17 mouse cellular contexts compared by ENCODE assay signal in the genomic region with DNA sequence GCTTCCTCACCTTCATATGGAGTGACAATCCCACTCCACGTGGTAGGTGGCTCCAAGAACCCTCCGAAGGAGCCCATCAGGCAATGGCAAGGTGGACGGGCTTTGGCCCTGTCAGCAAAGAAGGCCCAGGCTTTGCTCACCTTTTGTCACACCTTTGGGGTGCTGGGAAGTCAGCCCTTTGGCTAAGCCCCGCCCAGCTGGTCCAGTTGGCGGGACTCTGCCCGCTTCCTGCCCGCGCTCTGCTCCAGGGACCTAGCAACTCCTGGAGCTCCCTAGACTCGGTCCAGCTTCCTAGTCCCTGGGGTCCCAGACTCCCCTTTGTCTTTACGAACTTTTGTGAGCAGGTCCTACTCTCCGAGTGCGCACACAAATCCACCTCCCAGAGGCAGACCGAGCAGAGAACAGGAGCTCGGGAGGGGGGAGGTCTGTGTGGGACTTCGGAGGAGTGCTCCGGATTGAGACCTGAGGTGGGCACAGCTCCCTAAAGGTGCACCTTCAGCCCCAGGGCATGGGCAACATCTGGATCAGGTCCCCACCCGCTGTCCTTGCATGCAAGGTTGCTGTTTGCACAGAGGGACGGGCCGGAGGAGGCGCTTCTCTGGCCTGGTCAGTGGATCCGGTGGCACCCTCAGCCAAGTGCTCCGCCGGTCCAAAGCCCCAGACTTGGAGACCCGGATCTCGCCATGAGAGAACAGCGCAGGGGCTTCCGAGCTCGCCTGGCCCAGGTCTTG. TPM values are rescaled to one million over a fixed set of nuclear protein-coding genes. Genes with fewer than 3 reads are reported as not detected.
DNase-seq lines count a peak whose midpoint lies in the region; ATAC-seq lines count a peak whose summit lies in the region.
"Had no signal": no experiment of that assay in that cellular context is flagged by ENCODE, and none has a peak within 500 bp of the region (broad histone marks: within the 10 kb centered on the region; RNA-seq: fewer than 3 reads in every experiment).

A gene (plus strand): TSS at position 681 of the 731 bp plus-strand sequence.

- no peak for DNase-seq in heart, adult 9 months (ENCODE audit: low spot score in 2 of 2)
- no peak for DNase-seq in cerebellum, adult 9-10 months
- DNase-seq in hindbrain, embryonic 10.5 days (ENCODE audit: low spot score), result no peak
- DNase-seq: cerebellum, postnatal 14 days; gastrocnemius, postnatal 10 days; heart, postnatal 10 days; kidney, postnatal 4 days had no signal

- no peak within 1 kb of the TSS for H3K27ac ChIP-seq in heart, embryonic 12.5 days (ENCODE audit: poor library complexity, severe bottlenecking)
- H3K27ac ChIP-seq in embryonic facial prominence, embryonic 15.5 days (replicated peaks), result 0 out of 2 replicates have a peak within 1 kb of the TSS, but pooled peaks have one; percentile 39
- H3K27ac ChIP-seq in liver, embryonic 12.5 days, result no peak within 1 kb of the TSS
- no peak within 1 kb of the TSS for H3K27ac ChIP-seq in hindbrain, embryonic 10.5 days
- H3K27ac ChIP-seq: left cerebral cortex, adult 2 months; lung, embryonic 15.5 days; midbrain, embryonic 15.5 days; neural tube, embryonic 13.5 days had no signal

- no peaks in the 10 kb centered on the region for H3K36me3 ChIP-seq in heart, embryonic 12.5 days
- no peaks in the 10 kb centered on the region for H3K36me3 ChIP-seq in embryonic facial prominence, embryonic 15.5 days
- no peaks in the 10 kb centered on the region for H3K36me3 ChIP-seq in liver, embryonic 12.5 days
- H3K36me3 ChIP-seq in hindbrain, embryonic 10.5 days, result no peaks in the 10 kb centered on the region
- H3K36me3 ChIP-seq: lung, embryonic 15.5 days; midbrain, embryonic 15.5 days; neural tube, embryonic 13.5 days had no signal

- peak within 1 kb of the TSS; percentile 19; the same call in 1 of the 2 replicates for H3K4me2 ChIP-seq in heart, embryonic 12.5 days
- H3K4me2 ChIP-seq in embryonic facial prominence, embryonic 15.5 days (replicated peaks), result no peak within 1 kb of the TSS
- peak within 1 kb of the TSS; percentile 15; the same call in 1 of the 2 replicates for H3K4me2 ChIP-seq in liver, embryonic 12.5 days
- H3K4me2 ChIP-seq: lung, embryonic 15.5 days; midbrain, embryonic 15.5 days; neural tube, embryonic 13.5 days had no signal

- H3K4me1 ChIP-seq in heart, embryonic 12.5 days (replicated peaks), result peaks cover 8% of the 10 kb centered on the region; the same call in 1 of the 2 replicates
- H3K4me1 ChIP-seq in embryonic facial prominence, embryonic 15.5 days, result peaks cover 15% of the 10 kb centered on the region; the same call in 1 of the 2 replicates
- peaks cover 29% of the 10 kb centered on the region for H3K4me1 ChIP-seq in liver, embryonic 12.5 days
- peaks cover 28% of the 10 kb centered on the region for H3K4me1 ChIP-seq in hindbrain, embryonic 10.5 days (replicated peaks)
- H3K4me1 ChIP-seq: midbrain, embryonic 15.5 days; neural tube, embryonic 13.5 days had no signal

- peaks cover 59% of the 10 kb centered on the region for H3K27me3 ChIP-seq in heart, embryonic 12.5 days (replicated peaks)
- H3K27me3 ChIP-seq in embryonic facial prominence, embryonic 15.5 days, result peaks cover 7% of the 10 kb centered on the region
- H3K27me3 ChIP-seq in liver, embryonic 12.5 days (replicated peaks), result peaks cover 39% of the 10 kb centered on the region
- H3K27me3 ChIP-seq in hindbrain, embryonic 10.5 days (ENCODE audit: insufficient read depth, poor library complexity, severe bottlenecking), result peaks cover 49% of the 10 kb centered on the region
- H3K27me3 ChIP-seq: midbrain, embryonic 15.5 days had no signal

- H3K9ac ChIP-seq in heart, embryonic 12.5 days, result 0 out of 2 replicates have a peak within 1 kb of the TSS, but pooled peaks have one; percentile 6
- no peak within 1 kb of the TSS for H3K9ac ChIP-seq in embryonic facial prominence, embryonic 15.5 days
- no peak within 1 kb of the TSS for H3K9ac ChIP-seq in liver, embryonic 12.5 days
- H3K9ac ChIP-seq: lung, embryonic 15.5 days; midbrain, embryonic 15.5 days; neural tube, embryonic 13.5 days had no signal

- 32% methylated on average over 28 of the region's 28 CpGs for WGBS in heart, embryonic 12.5 days
- 49% methylated on average over 28 of the region's 28 CpGs for WGBS in embryonic facial prominence, embryonic 15.5 days
- 54% methylated on average over 28 of the region's 28 CpGs for WGBS in liver, embryonic 12.5 days (ENCODE audit: insufficient replicate concordance)
- whole genome bisulfite sequencing in hindbrain, embryonic 10.5 days, result 39% methylated on average over 28 of the region's 28 CpGs

- ATAC-seq in heart, embryonic 12.5 days (ENCODE audit: insufficient number of reproducible peaks, low FRiP score), result no peak
- no peak for ATAC-seq in CD4-positive, CD25-positive, alpha-beta regulatory T cell, adult 4 months
- ATAC-seq in embryonic facial prominence, embryonic 15.5 days (ENCODE audit: insufficient number of reproducible peaks, low FRiP score, low TSS enrichment, low read depth), result no peak
- ATAC-seq in liver, embryonic 12.5 days, result no peak
- no peak for ATAC-seq in cerebellum, adult (ENCODE audit: insufficient number of reproducible peaks, low FRiP score, low TSS enrichment)
- ATAC-seq: forebrain, embryonic 14.5 days; midbrain, embryonic 15.5 days had no signal

- no peak within 1 kb of the TSS for H3K4me3 ChIP-seq in heart, embryonic 12.5 days
- H3K4me3 ChIP-seq in embryonic facial prominence, embryonic 15.5 days (replicated peaks), result no peak within 1 kb of the TSS
- H3K4me3 ChIP-seq in liver, embryonic 12.5 days, result no peak within 1 kb of the TSS
- no peak within 1 kb of the TSS for H3K4me3 ChIP-seq in hindbrain, embryonic 10.5 days
- H3K4me3 ChIP-seq: left cerebral cortex, adult 2 months; lung, embryonic 15.5 days; midbrain, embryonic 15.5 days; neural tube, embryonic 13.5 days had no signal

- no peaks in the 10 kb centered on the region for H3K9me3 ChIP-seq in heart, embryonic 12.5 days (replicated peaks)
- H3K9me3 ChIP-seq in embryonic facial prominence, embryonic 15.5 days (replicated peaks), result no peaks in the 10 kb centered on the region
- H3K9me3 ChIP-seq in liver, embryonic 12.5 days (replicated peaks), result no peaks in the 10 kb centered on the region
- no peaks in the 10 kb centered on the region for H3K9me3 ChIP-seq in hindbrain, embryonic 10.5 days
- H3K9me3 ChIP-seq: lung, embryonic 15.5 days; midbrain, embryonic 15.5 days; neural tube, embryonic 13.5 days had no signal

RNA-seq across cellular contexts. Expression of the gene that starts here (rescaled TPM):
- 0.41 and 0.51 TPM in 2 replicates for polyA plus RNA-seq in heart, embryonic 12.5 days (2016; fragmentation: Nextera tagmentation; extraction: Ambion mirVana)
- polyA plus RNA-seq in CD4-positive, CD25-positive, alpha-beta regulatory T cell, adult 4 months (2017; shearing (Covaris generic)), result 10 to 100 TPM; 20.9 to 28.2 TPM
- 12.4 and 16.7 TPM in 2 replicates for polyA plus RNA-seq in embryonic facial prominence, embryonic 15.5 days (2015; fragmentation: Nextera tagmentation; extraction: Ambion mirVana)
- polyA plus RNA-seq in liver, embryonic 12.5 days (2016; fragmentation: Nextera tagmentation; extraction: Ambion mirVana), result 0.71 and 0.82 TPM in 2 replicates
- polyA plus RNA-seq in hindbrain, embryonic 10.5 days (2016; fragmentation: Nextera tagmentation; extraction: Ambion mirVana), result 1.6 and 2.9 TPM in 2 replicates
